Mouse (Mus musculus) MEL (cell line): ENCODE data around the gene Lrrk2. TPM values are rescaled to one million over a fixed set of nuclear protein-coding genes. Genes with fewer than 3 reads are reported as not detected.

ENCODE experiments used
- DNase-seq: peaks from one replicate; pipeline ENCODE4 v3.0.0; 2011; ENCODE audit warnings: low read depth, low spot score
- H3K27ac ChIP-seq: 2 replicates; pipeline ENCODE4 v1.5.1; 2012; ENCODE audit warnings: low read depth, mild to moderate bottlenecking, control low read depth, low read length, moderate library complexity; ENCODE audit not compliant: control insufficient read depth
- H3K27me3 ChIP-seq, 2 experiments: fragments of 150-350 bp in 1 of 2; sonication (generic) in 1 of 2; 2 replicates each; pipeline ENCODE4 v1.6.1; 2012; ENCODE audit warnings: low read length in 2 of 2, mild to moderate bottlenecking in 2 of 2, improper control_type of control experiment in 1 of 2, moderate library complexity in 1 of 2; ENCODE audit not compliant: insufficient read depth in 2 of 2, control insufficient read depth in 1 of 2
- H3K36me3 ChIP-seq, 2 experiments: 2 replicates each; pipeline ENCODE4 v1.6.1; 2012 to 2014; ENCODE audit warnings: low read length in 2 of 2, improper control_type of control experiment in 1 of 2, inconsistent platforms in 1 of 2, mild to moderate bottlenecking in 1 of 2; ENCODE audit not compliant: insufficient read depth in 2 of 2, control insufficient read depth in 1 of 2
- H3K4me1 ChIP-seq, 2 experiments: fragments of 150-350 bp in 1 of 2; sonication (generic) in 1 of 2; 2 replicates each; pipeline ENCODE4 v1.6.1; 2012; ENCODE audit warnings: low read length in 2 of 2, improper control_type of control experiment in 1 of 2, mild to moderate bottlenecking in 1 of 2; ENCODE audit not compliant: insufficient read depth in 2 of 2, control insufficient read depth in 1 of 2
- H3K4me3 ChIP-seq, 2 experiments: fragments of 150-350 bp in 1 of 2; sonication (generic) in 1 of 2; 2 replicates each; pipeline ENCODE4 v1.5.1; 2012; ENCODE audit warnings: low read depth in 2 of 2, low read length in 2 of 2, mild to moderate bottlenecking in 2 of 2, moderate library complexity in 2 of 2, control low read depth in 1 of 2, improper control_type of control experiment in 1 of 2; ENCODE audit not compliant: control insufficient read depth in 1 of 2, insufficient read depth in 1 of 2
- H3K79me2 ChIP-seq: 2 replicates; pipeline ENCODE4 v1.6.1; 2012; ENCODE audit warnings: mild to moderate bottlenecking, low read length, moderate library complexity; ENCODE audit not compliant: control insufficient read depth, poor library complexity, insufficient read depth
- H3K9ac ChIP-seq: 2 replicates; pipeline ENCODE4 v1.6.1; 2012; ENCODE audit warnings: low read depth, mild to moderate bottlenecking, control low read depth, low read length, moderate library complexity; ENCODE audit not compliant: control insufficient read depth, poor library complexity, severe bottlenecking
- H3K9me3 ChIP-seq: fragments of 150-350 bp; sonication (generic); replicated peaks from 2 replicates; pipeline ENCODE4 v1.6.1; 2012; ENCODE audit warnings: mild to moderate bottlenecking, low read length, improper control_type of control experiment, moderate library complexity; ENCODE audit not compliant: insufficient read depth
- BHLHE40 ChIP-seq: IDR thresholded peaks from 2 replicates; pipeline ENCODE4 v1.6.1; 2012; ENCODE audit warnings: low read depth, mild to moderate bottlenecking, inconsistent platforms, low read length, improper control_type of control experiment, borderline replicate concordance
- CHD2 ChIP-seq: IDR thresholded peaks from 2 replicates; pipeline ENCODE4 v1.6.1; 2011; ENCODE audit warnings: low read length, improper control_type of control experiment
- CTCF ChIP-seq, 3 experiments: IDR thresholded peaks in 2 of 3; conservative IDR thresholded peaks in 1 of 3; 2 replicates each; pipeline ENCODE4 v1.5.1; 2011 to 2012; ENCODE audit warnings: low read length in 3 of 3, low read depth in 2 of 3, mild to moderate bottlenecking in 2 of 3, improper control_type of control experiment in 1 of 3, inconsistent platforms in 1 of 3, mixed read lengths in 1 of 3, moderate library complexity in 1 of 3; ENCODE audit not compliant: control insufficient read depth in 1 of 3, insufficient read depth in 1 of 3, poor library complexity in 1 of 3, severe bottlenecking in 1 of 3
- E2F4 ChIP-seq: IDR thresholded peaks from 2 replicates; pipeline ENCODE4 v1.6.1; 2011; ENCODE audit warnings: low read depth, low read length, improper control_type of control experiment, borderline replicate concordance
- EP300 ChIP-seq, 2 experiments: IDR thresholded peaks; 2 replicates each; pipeline ENCODE4 v1.6.1; 2011; ENCODE audit warnings: improper control_type of control experiment in 2 of 2, low read length in 2 of 2, low read depth in 1 of 2, mild to moderate bottlenecking in 1 of 2
- GATA1 ChIP-seq: IDR thresholded peaks from 2 replicates; pipeline ENCODE4 v1.6.1; 2011; ENCODE audit warnings: low read depth, low read length, improper control_type of control experiment
- HCFC1 ChIP-seq: IDR thresholded peaks from 2 replicates; pipeline ENCODE4 v1.6.1; 2012; ENCODE audit warnings: low read depth, mild to moderate bottlenecking, inconsistent platforms, low read length, improper control_type of control experiment, moderate library complexity
- JUND ChIP-seq: IDR thresholded peaks from 2 replicates; pipeline ENCODE4 v1.6.1; 2011; ENCODE audit warnings: low read depth, mild to moderate bottlenecking, improper control_type of control experiment, low read length
- MAFK ChIP-seq: IDR thresholded peaks from 2 replicates; pipeline ENCODE4 v1.6.1; 2011; ENCODE audit warnings: low read depth, mild to moderate bottlenecking, low read length, improper control_type of control experiment, borderline replicate concordance
- MAX ChIP-seq: IDR thresholded peaks from 2 replicates; pipeline ENCODE4 v1.6.1; 2011; ENCODE audit warnings: low read length, improper control_type of control experiment
- MXI1 ChIP-seq: IDR thresholded peaks from 2 replicates; pipeline ENCODE4 v1.6.1; 2011; ENCODE audit warnings: mild to moderate bottlenecking, low read depth, low read length, improper control_type of control experiment
- POLR2A ChIP-seq, 2 experiments: IDR thresholded peaks; 2 replicates each; pipeline ENCODE4 v1.6.1; 2011 to 2012; ENCODE audit warnings: low read length in 2 of 2, mild to moderate bottlenecking in 2 of 2, control low read depth in 1 of 2, improper control_type of control experiment in 1 of 2, low read depth in 1 of 2, moderate library complexity in 1 of 2; ENCODE audit not compliant: control insufficient read depth in 1 of 2, insufficient read depth in 1 of 2, poor library complexity in 1 of 2
- POLR2AphosphoS2 ChIP-seq: IDR thresholded peaks from 2 replicates; pipeline ENCODE4 v1.6.1; 2011; ENCODE audit warnings: low read length, improper control_type of control experiment
- RAD21 ChIP-seq: IDR thresholded peaks from 2 replicates; pipeline ENCODE4 v1.6.1; 2011; ENCODE audit warnings: mild to moderate bottlenecking, low read depth, low read length, improper control_type of control experiment
- SIN3A ChIP-seq: IDR thresholded peaks from 2 replicates; pipeline ENCODE4 v1.6.1; 2012; ENCODE audit warnings: low read length, improper control_type of control experiment, inconsistent platforms
- SMC3 ChIP-seq: IDR thresholded peaks from 2 replicates; pipeline ENCODE4 v1.6.1; 2011; ENCODE audit warnings: low read depth, low read length, improper control_type of control experiment
- TAL1 ChIP-seq: IDR thresholded peaks from 2 replicates; pipeline ENCODE4 v1.6.1; 2012; ENCODE audit warnings: mild to moderate bottlenecking, inconsistent platforms, low read length, moderate library complexity, mixed read lengths
- UBTF ChIP-seq: IDR thresholded peaks from 2 replicates; pipeline ENCODE4 v1.6.1; 2012; ENCODE audit warnings: low read depth, mild to moderate bottlenecking, inconsistent platforms, low read length, improper control_type of control experiment, moderate library complexity, borderline replicate concordance; ENCODE audit not compliant: insufficient read depth
- USF1 ChIP-seq: IDR thresholded peaks from 2 replicates; pipeline ENCODE4 v1.6.1; 2014; ENCODE audit warnings: low read depth, mild to moderate bottlenecking, inconsistent platforms, low read length, improper control_type of control experiment, moderate library complexity
- USF2 ChIP-seq, 2 experiments: IDR thresholded peaks; 2 replicates each; pipeline ENCODE4 v1.6.1; 2011 to 2012; ENCODE audit warnings: improper control_type of control experiment in 2 of 2, low read length in 2 of 2, borderline replicate concordance in 1 of 2, inconsistent platforms in 1 of 2, low read depth in 1 of 2, mild to moderate bottlenecking in 1 of 2; ENCODE audit not compliant: insufficient read depth in 1 of 2
- ZC3H11A ChIP-seq: IDR thresholded peaks from 2 replicates; pipeline ENCODE4 v1.6.1; 2012; ENCODE audit warnings: low read depth, mild to moderate bottlenecking, inconsistent platforms, low read length, improper control_type of control experiment
- ZMIZ1 ChIP-seq: IDR thresholded peaks from 2 replicates; pipeline ENCODE4 v1.6.1; 2012; ENCODE audit warnings: low read depth, mild to moderate bottlenecking, inconsistent platforms, low read length, improper control_type of control experiment, moderate library complexity
- polyA plus RNA-seq, 2 experiments: library from polyadenylated mRNA; stranded (reverse) in 1 of 2; unstranded in 1 of 2; fragments of >175 nt in 1 of 2; fragments of >200 nt in 1 of 2; gene quantifications; 2 replicates each; pipeline versions ENCODE4 v1.2.1 to v1.2.4; 2012; ENCODE audit warnings: low replicate concordance in 2 of 2, low read depth in 1 of 2; ENCODE audit not compliant: insufficient read length in 2 of 2, insufficient read depth in 1 of 2, missing spikeins in 1 of 2
- total RNA-seq: library from RNA; depleted of rRNA; stranded (reverse); fragments of 300-350 nt; gene quantifications from 2 replicates; pipeline ENCODE4 v1.2.3, GENCODE M21; 2012

Lrrk2 gene
- total and polyA plus RNA-seq, 3 experiments, result not detected

GRCm38 (mm10) chr15:91779166-91779565, 106.2 kb downstream of the Lrrk2 start:
- Histone ChIP-seq H3K9me3 (no peaks in the 10 kb centered on the region), H3K79me2 (no peaks in the 10 kb centered on the region), H3K4me3 (no peak overlapping the region), H3K9ac (no peak overlapping the region), H3K27ac (no peak overlapping the region), H3K4me1 (no peaks in the 10 kb centered on the region), H3K27me3 (no peaks in the 10 kb centered on the region), H3K36me3 (no peaks in the 10 kb centered on the region)
- TF ChIP-seq BHLHE40 (no peak), MXI1 (no peak), CHD2 (no peak), MAX (no peak), E2F4 (no peak), EP300 (IDR thresholded peaks at IDR 0.05; ENCODE audit: low read depth in 1 of 2, low read length in 2 of 2) (no peak), POLR2A (IDR thresholded peaks at IDR 0.05; ENCODE audit: control insufficient read depth in 1 of 2, insufficient read depth in 1 of 2, low read depth in 1 of 2, low read length in 2 of 2, poor library complexity in 1 of 2) (no peak), ZC3H11A (no peak), SIN3A (no peak), GATA1 (no peak), TAL1 (no peak), USF2 (IDR thresholded peaks at IDR 0.05; ENCODE audit: borderline replicate concordance in 1 of 2, insufficient read depth in 1 of 2, low read depth in 1 of 2, low read length in 2 of 2) (no peak), POLR2AphosphoS2 (no peak), UBTF (no peak), MAFK (no peak), HCFC1 (no peak), USF1 (no peak), ZMIZ1 (no peak)
- no peak for DNase-seq

DNA sequence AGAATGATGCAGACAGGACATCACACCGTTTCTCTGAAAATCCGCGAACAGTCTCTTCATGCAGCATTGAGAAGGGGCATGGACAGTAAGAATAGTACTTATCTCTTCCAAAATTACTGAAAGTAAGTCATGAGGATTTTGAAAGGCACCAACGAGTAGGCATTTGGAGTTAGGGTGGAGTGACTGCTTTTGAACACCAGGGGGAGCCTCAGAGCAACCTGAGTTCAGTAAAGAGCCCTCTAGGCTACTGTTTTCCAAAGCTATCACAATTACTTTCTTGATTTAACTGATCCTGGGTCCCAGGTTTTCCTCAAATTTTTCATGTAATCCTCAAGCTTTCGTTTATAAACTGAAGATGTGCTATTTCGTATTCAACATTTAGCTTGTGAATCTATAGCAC, 108.2 kb downstream of the Lrrk2 start:
- peak; percentile 33 for DNase-seq
- TF ChIP-seq RAD21 (peak; percentile 24), JUND (no peak), CTCF (IDR thresholded peaks at IDR 0.05 in 2 of 3, conservative IDR thresholded peaks at IDR 0.05 in 1 of 3; ENCODE audit: control insufficient read depth in 1 of 3, insufficient read depth in 1 of 3, low read depth in 2 of 3, low read length in 3 of 3, poor library complexity in 1 of 3, severe bottlenecking in 1 of 3) (peak; percentile 45 to 65 (median 53)), SMC3 (peak; percentile 48), MAX (no peak)
- no peaks in the 10 kb centered on the region for H3K9me3 ChIP-seq

More for the DNA sequence above, 108.2 kb downstream of the Lrrk2 start:
- Histone ChIP-seq H3K79me2 (no peaks in the 10 kb centered on the region), H3K4me3 (no peak overlapping the region), H3K27me3 (no peaks in the 10 kb centered on the region), H3K36me3 (no peaks in the 10 kb centered on the region), H3K4me1 (no peaks in the 10 kb centered on the region), H3K27ac (no peak overlapping the region), H3K9ac (no peak overlapping the region)
